Mouse (Mus musculus) hindbrain, embryonic 15.5 days (tissue): Measurements from ENCODE around the gene Tmx2. TPM values are rescaled to one million over a fixed set of nuclear protein-coding genes. Genes with fewer than 3 reads are reported as not detected.
A peak's percentile ranks its signal among the peaks of the same experiment; 100 is the strongest.

Source experiments
- ATAC-seq: fragments of 200-750 bp; cut with Nextera tagmentation; 2 replicates; pipeline ENCODE4 v1.8.0; 2017; ENCODE audit warnings: low read depth, moderate number of reproducible peaks, moderate TSS enrichment; ENCODE audit not compliant: low FRiP score
- H3K27ac ChIP-seq: fragments of 300-500 bp; sonication (generic); replicated peaks from 2 replicates; pipeline ENCODE4 v1.5.1; 2015; ENCODE audit warnings: mild to moderate bottlenecking, inconsistent platforms
- H3K27me3 ChIP-seq: fragments of 300-500 bp; sonication (generic); 2 replicates; pipeline ENCODE4 v1.6.1; 2015; ENCODE audit warnings: control low read depth, inconsistent platforms
- H3K36me3 ChIP-seq: fragments of 300-500 bp; sonication (generic); 2 replicates; pipeline ENCODE4 v1.6.1; 2015; ENCODE audit warnings: control low read depth, inconsistent platforms
- H3K4me1 ChIP-seq: fragments of 300-500 bp; sonication (generic); replicated peaks from 2 replicates; pipeline ENCODE4 v1.6.1; 2015; ENCODE audit warnings: control low read depth, inconsistent platforms
- H3K4me2 ChIP-seq: fragments of 300-500 bp; sonication (generic); 2 replicates; pipeline ENCODE4 v1.6.1; 2015; ENCODE audit warnings: moderate library complexity, mild to moderate bottlenecking, inconsistent platforms
- H3K4me3 ChIP-seq: fragments of 300-500 bp; sonication (generic); 2 replicates; pipeline ENCODE4 v1.5.1; 2015; ENCODE audit warnings: mild to moderate bottlenecking, inconsistent platforms
- H3K9ac ChIP-seq: fragments of 300-500 bp; sonication (generic); 2 replicates; pipeline ENCODE4 v1.6.1; 2015; ENCODE audit warnings: inconsistent platforms
- H3K9me3 ChIP-seq: fragments of 300-500 bp; sonication (generic); 2 replicates; pipeline ENCODE4 v1.6.1; 2016; ENCODE audit warnings: control low read depth, inconsistent platforms
- WGBS: fragments of 180-500 bp; shearing (Covaris S2); methylation state at CpG from one replicate; pipeline ENCODE4 v1.1.7; 2015; 5-methylcytosine and 5-hydroxymethylcytosine counted together
- polyA plus RNA-seq: library from polyadenylated mRNA; unstranded; fragments of >200 nt; fragmentation: Nextera tagmentation; extraction: Ambion mirVana; gene quantifications from 2 replicates; pipeline ENCODE4 v1.2.1, GENCODE M21; 2015

Gene Tmx2
- polyA plus RNA-seq, 1 experiment from 2014 or later: 294 TPM

- H3K27me3 ChIP-seq: no peaks in the 10 kb centered on the region
- H3K9me3 ChIP-seq: no peaks in the 10 kb centered on the region
- peak within 1 kb of the TSS; percentile 96 for H3K27ac ChIP-seq
- peaks cover 31% of the 10 kb centered on the region for H3K4me1 ChIP-seq
- 0% methylated on average over 15 of the region's 15 CpGs for WGBS
- H3K4me2 ChIP-seq: peak within 1 kb of the TSS; percentile 82
- peak; percentile 98 for ATAC-seq
- peak within 1 kb of the TSS; percentile 80 for H3K9ac ChIP-seq
- H3K4me3 ChIP-seq: peak within 1 kb of the TSS; percentile 65
- H3K36me3 ChIP-seq: no peaks in the 10 kb centered on the region
Measured at GRCm38 (mm10) chr2:84650464-84651195, 28.3 kb downstream of the Tmx2 start, which contains the start of gene Ctnnd1. Gene Ctnnd1, minus strand, starts transcription at chr2:84650765.

DNA sequence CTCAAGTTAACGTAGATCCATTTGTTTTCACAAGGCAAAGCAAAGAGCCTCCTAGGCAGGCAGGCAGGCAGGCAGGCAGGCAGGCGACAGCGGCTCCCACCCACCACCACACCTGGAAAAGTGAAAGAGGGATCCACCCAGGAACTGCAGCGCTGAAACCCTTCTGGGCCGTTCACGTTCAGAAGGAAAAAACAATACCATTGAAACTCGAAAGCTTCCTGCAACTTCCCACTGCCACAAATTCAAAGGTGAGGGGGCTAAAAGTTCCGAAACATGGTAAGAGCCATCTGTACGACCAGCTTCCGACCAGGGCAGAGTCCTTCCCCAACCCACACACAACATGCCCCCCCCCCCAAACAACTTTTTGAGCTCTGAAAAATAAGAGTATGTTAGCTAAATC lies 29.3 kb downstream of the Tmx2 start:
- peak overlapping the region; percentile 65 for H3K4me3 ChIP-seq
- H3K27me3 ChIP-seq: no peaks in the 10 kb centered on the region
- H3K4me1 ChIP-seq: peaks cover 31% of the 10 kb centered on the region
- H3K36me3 ChIP-seq: no peaks in the 10 kb centered on the region
- ATAC-seq: no peak
- no peaks in the 10 kb centered on the region for H3K9me3 ChIP-seq
- peak overlapping the region; percentile 80 for H3K9ac ChIP-seq
- peak overlapping the region; percentile 96 for H3K27ac ChIP-seq
- H3K4me2 ChIP-seq: peak overlapping the region; percentile 82
- WGBS: under 1% methylated on average over 10 of the region's 10 CpGs

GRCm38 (mm10) chr2:84648369-84648768 lies 30.6 kb downstream of the Tmx2 start:
- Histone ChIP-seq H3K27ac (peak overlapping the region; percentile 76), H3K9ac (peak overlapping the region; percentile 80), H3K4me3 (peak overlapping the region; percentile 65), H3K36me3 (no peaks in the 10 kb centered on the region), H3K9me3 (no peaks in the 10 kb centered on the region), H3K4me2 (peak overlapping the region; percentile 82), H3K27me3 (no peaks in the 10 kb centered on the region), H3K4me1 (peaks cover 34% of the 10 kb centered on the region)
- whole genome bisulfite sequencing: 12% methylated on average over 6 of the region's 6 CpGs
- peak; percentile 50; the same call in 1 of the 2 replicates for ATAC-seq

DNA sequence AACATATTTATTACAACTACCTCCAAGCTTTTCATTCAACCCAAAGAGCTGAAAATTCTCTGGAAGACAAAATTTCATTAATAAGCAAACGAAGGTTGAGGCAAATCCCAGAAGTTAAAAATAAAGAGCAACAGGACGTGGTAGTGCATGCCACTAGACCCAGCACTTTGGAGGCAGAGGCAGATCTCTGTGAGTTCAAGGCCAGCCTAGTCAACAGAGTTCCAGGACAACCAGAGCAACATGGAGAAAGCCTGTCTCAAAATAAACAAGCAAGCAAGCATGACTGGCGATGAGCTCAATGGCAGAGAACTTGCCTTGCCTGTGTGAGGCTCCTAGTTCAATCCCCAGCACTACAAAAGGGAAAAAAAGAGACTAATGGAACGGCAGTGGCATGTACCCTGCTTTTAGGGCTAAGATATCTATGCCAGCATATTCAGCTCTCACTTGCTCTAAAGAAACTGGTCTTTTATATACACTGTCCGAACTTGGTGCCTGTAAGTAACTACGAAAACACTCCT lies 31.8 kb downstream of the Tmx2 start:
- 89% methylated on average over 6 of the region's 6 CpGs for WGBS
- Histone ChIP-seq H3K4me2 (peak overlapping the region; percentile 82), H3K9ac (no peak overlapping the region), H3K4me3 (peak overlapping the region; percentile 65), H3K36me3 (no peaks in the 10 kb centered on the region), H3K9me3 (no peaks in the 10 kb centered on the region), H3K27me3 (no peaks in the 10 kb centered on the region), H3K27ac (no peak overlapping the region), H3K4me1 (peaks cover 39% of the 10 kb centered on the region)
- no peak for ATAC-seq

GRCm38 (mm10) chr2:84646138-84646537 lies 32.8 kb downstream of the Tmx2 start:
- no peak overlapping the region for H3K9ac ChIP-seq
- H3K27ac ChIP-seq: no peak overlapping the region
- peak overlapping the region; percentile 82; the same call in 1 of the 2 replicates for H3K4me2 ChIP-seq
- 87% methylated on average over 1 of the region's 1 CpGs for WGBS
- H3K4me3 ChIP-seq: no peak overlapping the region
- no peak for ATAC-seq
- H3K36me3 ChIP-seq: no peaks in the 10 kb centered on the region
- no peaks in the 10 kb centered on the region for H3K27me3 ChIP-seq
- no peaks in the 10 kb centered on the region for H3K9me3 ChIP-seq
- H3K4me1 ChIP-seq: peaks cover 31% of the 10 kb centered on the region

GRCm38 (mm10) chr2:84640833-84641232 lies 38.1 kb downstream of the Tmx2 start:
- no peak overlapping the region for H3K4me2 ChIP-seq
- peaks cover 41% of the 10 kb centered on the region for H3K4me1 ChIP-seq
- no peak overlapping the region for H3K9ac ChIP-seq
- no peak for ATAC-seq
- H3K27ac ChIP-seq: no peak overlapping the region
- H3K36me3 ChIP-seq: no peaks in the 10 kb centered on the region
- H3K4me3 ChIP-seq: no peak overlapping the region
- no peaks in the 10 kb centered on the region for H3K9me3 ChIP-seq
- H3K27me3 ChIP-seq: no peaks in the 10 kb centered on the region

- ATAC-seq: no peak
- Histone ChIP-seq H3K9ac (no peak overlapping the region), H3K4me3 (no peak overlapping the region), H3K27ac (peak overlapping the region; percentile 59; the same call in 1 of the 2 replicates), H3K9me3 (no peaks in the 10 kb centered on the region), H3K36me3 (no peaks in the 10 kb centered on the region), H3K4me2 (no peak overlapping the region), H3K4me1 (peaks cover 54% of the 10 kb centered on the region), H3K27me3 (no peaks in the 10 kb centered on the region)
- WGBS: 62% methylated on average over 5 of the region's 5 CpGs
Measured at GRCm38 (mm10) chr2:84638428-84639220, 40.3 kb downstream of the Tmx2 start.

- no peaks in the 10 kb centered on the region for H3K9me3 ChIP-seq
- peak overlapping the region; percentile 59; the same call in 1 of the 2 replicates for H3K27ac ChIP-seq
- no peak overlapping the region for H3K9ac ChIP-seq
- no peak overlapping the region for H3K4me3 ChIP-seq
- ATAC-seq: no peak
- no peaks in the 10 kb centered on the region for H3K36me3 ChIP-seq
- H3K27me3 ChIP-seq: no peaks in the 10 kb centered on the region
- peaks cover 54% of the 10 kb centered on the region for H3K4me1 ChIP-seq
- H3K4me2 ChIP-seq: no peak overlapping the region
- WGBS: 31% methylated on average over 7 of the region's 7 CpGs
Measured at GRCm38 (mm10) chr2:84637452-84638165, 41.3 kb downstream of the Tmx2 start.

DNA sequence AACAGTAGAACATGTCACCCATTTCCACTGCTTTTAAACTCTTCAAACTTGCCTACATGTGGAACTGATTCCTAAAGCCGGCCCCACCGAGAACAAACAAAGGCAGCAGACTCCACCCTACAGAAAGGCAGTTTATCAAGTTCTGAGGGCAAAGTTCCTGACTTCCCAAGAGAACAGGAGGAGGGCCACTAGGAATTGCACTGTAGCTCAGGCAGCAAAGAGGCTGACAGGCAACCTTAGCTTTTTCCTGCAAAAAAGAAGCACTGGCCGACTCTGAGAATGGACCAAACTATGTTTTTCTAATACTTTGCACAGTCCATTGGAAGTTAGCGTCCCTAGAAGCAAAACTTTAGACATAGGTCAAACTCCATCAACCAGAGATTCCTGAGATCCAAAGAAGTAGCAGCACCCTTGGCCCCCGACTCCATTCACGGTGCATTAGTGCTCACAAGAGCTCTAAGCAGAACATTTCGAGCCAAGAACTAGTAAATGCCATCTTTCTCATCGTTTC lies 42.7 kb downstream of the Tmx2 start:
- Histone ChIP-seq H3K27ac (peak overlapping the region; percentile 86), H3K4me3 (no peak overlapping the region), H3K9ac (no peak overlapping the region), H3K36me3 (no peaks in the 10 kb centered on the region), H3K4me2 (0 out of 2 replicates have a peak overlapping the region, but pooled peaks have one; percentile 4), H3K27me3 (no peaks in the 10 kb centered on the region), H3K4me1 (peaks cover 57% of the 10 kb centered on the region), H3K9me3 (no peaks in the 10 kb centered on the region)
- 14% methylated on average over 8 of the region's 8 CpGs for WGBS
- no peak for ATAC-seq

GRCm38 (mm10) chr2:84635611-84636010 lies 43.3 kb downstream of the Tmx2 start:
- peaks cover 57% of the 10 kb centered on the region for H3K4me1 ChIP-seq
- H3K4me2 ChIP-seq: peak overlapping the region; percentile 23; the same call in 1 of the 2 replicates
- no peaks in the 10 kb centered on the region for H3K9me3 ChIP-seq
- peak overlapping the region; percentile 86 for H3K27ac ChIP-seq
- no peaks in the 10 kb centered on the region for H3K27me3 ChIP-seq
- H3K4me3 ChIP-seq: no peak overlapping the region
- ATAC-seq: peak; percentile 91
- 3% methylated on average over 2 of the region's 2 CpGs for WGBS
- no peaks in the 10 kb centered on the region for H3K36me3 ChIP-seq
- no peak overlapping the region for H3K9ac ChIP-seq

DNA sequence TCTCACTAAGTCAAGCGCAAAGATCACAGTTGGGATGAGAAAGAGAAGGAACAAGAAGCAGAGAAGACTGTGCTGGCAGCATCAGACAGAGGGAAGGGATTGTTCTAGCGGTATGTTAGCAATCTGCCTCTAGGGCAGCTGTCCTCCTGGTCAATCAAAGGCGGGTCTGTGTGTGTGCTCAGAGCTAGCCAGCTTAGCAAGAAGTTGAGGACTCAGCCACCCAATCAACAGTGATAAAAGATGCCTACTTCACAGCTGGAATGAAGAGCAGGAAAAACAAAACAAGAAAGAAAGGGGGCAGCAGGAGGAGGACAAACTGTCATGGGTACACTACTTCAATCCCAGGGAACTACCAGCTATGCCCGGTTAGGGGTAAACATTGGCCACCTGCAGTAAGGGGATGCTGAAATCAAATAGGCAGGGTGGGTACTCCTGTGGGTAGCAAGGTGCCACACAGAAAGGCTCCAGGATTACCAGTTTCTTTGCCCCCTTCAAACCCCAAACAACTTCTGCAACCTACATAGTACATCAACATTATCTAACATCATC lies 43.9 kb downstream of the Tmx2 start:
- peak overlapping the region; percentile 86 for H3K27ac ChIP-seq
- peak; percentile 32; the same call in 1 of the 2 replicates for ATAC-seq
- H3K4me1 ChIP-seq: peaks cover 57% of the 10 kb centered on the region
- H3K9me3 ChIP-seq: no peaks in the 10 kb centered on the region
- no peaks in the 10 kb centered on the region for H3K27me3 ChIP-seq
- H3K36me3 ChIP-seq: no peaks in the 10 kb centered on the region
- H3K4me3 ChIP-seq: no peak overlapping the region
- H3K4me2 ChIP-seq: peak overlapping the region; percentile 23
- no peak overlapping the region for H3K9ac ChIP-seq
- WGBS: 34% methylated on average over 4 of the region's 4 CpGs
